Mouse (Mus musculus) central nervous system, embryonic 11.5 days (tissue): ENCODE measurements around the gene Phlpp1. TPM values are rescaled to one million over a fixed set of nuclear protein-coding genes. Genes with fewer than 3 reads are reported as not detected.

Experiments used
- polyA plus RNA-seq: library from polyadenylated mRNA; depleted of rRNA; stranded (reverse); fragments of >200 nt; gene quantifications from 2 replicates; pipeline ENCODE4 v1.2.3, GENCODE M21; 2012; rRNA removed

The Phlpp1 gene
- polyA plus RNA-seq: 13.3 and 14.1 TPM in 2 replicates

DNA sequence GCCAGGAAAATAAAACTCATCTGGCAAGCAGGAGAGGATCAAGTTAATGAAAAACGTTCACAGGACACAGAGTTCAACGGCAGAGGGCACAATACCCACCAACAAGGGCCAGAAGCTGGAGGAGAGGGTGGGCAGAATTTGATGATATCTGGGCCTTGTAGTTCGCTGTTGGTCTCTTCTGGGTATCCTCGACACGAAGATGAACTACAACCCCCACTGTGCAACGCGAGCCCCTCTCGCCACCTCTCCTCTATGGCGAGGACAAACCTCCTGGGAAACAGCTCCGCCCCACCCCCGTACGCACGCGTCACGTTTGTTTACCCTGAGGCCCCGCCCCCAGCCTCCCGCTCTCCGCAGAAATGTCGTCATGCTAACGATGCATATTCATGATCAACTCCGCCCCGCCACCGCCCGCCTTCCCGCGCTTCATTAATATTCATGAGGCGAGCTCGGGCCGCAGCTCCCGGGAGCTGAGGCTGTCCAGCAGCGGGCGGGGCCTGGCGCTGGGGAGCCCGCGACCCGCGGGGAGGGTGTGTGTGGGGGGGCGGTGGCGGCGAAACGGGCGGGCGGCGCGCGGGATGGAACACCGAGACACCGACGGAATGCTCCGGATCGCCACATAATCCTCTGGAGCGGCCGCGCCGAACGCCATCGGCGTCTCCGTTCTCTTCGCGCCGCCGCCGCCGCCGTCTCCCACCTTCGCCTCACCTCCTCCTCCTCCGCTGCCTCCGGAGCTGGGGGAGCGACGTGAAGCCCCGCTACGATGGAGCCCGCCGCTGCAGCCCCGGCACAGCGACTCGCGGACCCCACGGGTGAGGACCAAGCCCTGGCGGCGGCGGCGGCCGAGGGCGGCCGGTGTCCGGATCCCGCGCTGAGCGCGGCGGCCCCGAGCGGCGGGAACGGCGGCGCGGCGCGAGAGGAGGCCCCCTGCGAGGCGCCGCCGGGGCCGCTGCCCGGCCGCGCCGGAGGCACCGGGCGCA, at the start of gene Phlpp1:
Phlpp1 (plus strand) TSS at position 512 of the 980 bp plus-strand sequence.

Other genes with a start within 250 kb of the Phlpp1 start
- gene Zcchc2, start 181.3 kb upstream of the Phlpp1 start, polyA plus RNA-seq: 8.8 and 10.6 TPM in 2 replicates